Mouse (Mus musculus) brain, embryonic 14.5 days (tissue): ENCODE data around the gene Lmtk3. TPM values are rescaled to one million over a fixed set of nuclear protein-coding genes. Genes with fewer than 3 reads are reported as not detected.

ENCODE experiments used
- DNase-seq: peaks from one replicate; pipeline ENCODE4 v3.0.0-alpha.2; 2011; ENCODE audit warnings: low read depth
- CTCF ChIP-seq: fragments of 200-500 bp; IDR thresholded peaks from 2 replicates; pipeline ENCODE4 v1.5.1; 2012; ENCODE audit warnings: inconsistent platforms, mild to moderate bottlenecking, moderate library complexity, borderline replicate concordance; ENCODE audit not compliant: insufficient read depth, insufficient read length; ENCODE audit errors: extremely low read depth
- POLR2A ChIP-seq: fragments of 200-500 bp; IDR thresholded peaks from 2 replicates; pipeline ENCODE4 v1.6.1; 2012; ENCODE audit warnings: mild to moderate bottlenecking, inconsistent platforms, borderline replicate concordance; ENCODE audit not compliant: poor library complexity, insufficient read depth, insufficient read length, severe bottlenecking; ENCODE audit errors: extremely low read depth
- polyA plus RNA-seq: library from polyadenylated mRNA; depleted of rRNA; stranded (reverse); fragments of >200 nt; gene quantifications from 2 replicates; pipeline ENCODE4 v1.2.3, GENCODE M21; 2012

Lmtk3 gene
- polyA plus RNA-seq, 1 experiment, result 336 TPM

DNA sequence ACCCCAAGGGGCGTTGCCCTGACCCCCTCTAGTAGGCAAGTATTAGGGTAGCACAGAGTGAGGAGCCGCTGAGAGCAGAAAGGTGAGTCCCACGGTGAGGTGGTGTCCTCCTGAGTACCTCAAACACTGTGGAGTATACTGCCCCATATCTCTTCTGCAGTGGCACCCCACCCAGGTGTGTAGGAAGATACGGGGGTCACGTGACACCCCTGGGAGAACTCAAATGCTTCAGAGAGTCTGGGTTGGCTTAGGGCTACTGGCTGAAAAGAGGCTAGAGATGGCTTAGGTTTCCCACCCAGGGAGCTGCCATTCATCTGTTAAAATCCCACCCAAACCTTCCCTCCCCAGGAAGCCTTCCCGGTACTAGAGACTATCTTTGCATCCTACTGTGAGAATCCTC lies 13.4 kb downstream of the Lmtk3 start:
- DNase-seq, result no peak
- TF ChIP-seq CTCF, result no peak
- TF ChIP-seq POLR2A, result no peak

GRCm38 (mm10) chr7:45797661-45798510 lies 14.3 kb downstream of the Lmtk3 start:
- TF ChIP-seq POLR2A (no peak), CTCF (no peak)
- DNase-seq, result peak; percentile 23

GRCm38 (mm10) chr7:45798511-45798836 lies 14.9 kb downstream of the Lmtk3 start:
- TF ChIP-seq CTCF (no peak), POLR2A (no peak)
- DNase-seq, result no peak

DNA sequence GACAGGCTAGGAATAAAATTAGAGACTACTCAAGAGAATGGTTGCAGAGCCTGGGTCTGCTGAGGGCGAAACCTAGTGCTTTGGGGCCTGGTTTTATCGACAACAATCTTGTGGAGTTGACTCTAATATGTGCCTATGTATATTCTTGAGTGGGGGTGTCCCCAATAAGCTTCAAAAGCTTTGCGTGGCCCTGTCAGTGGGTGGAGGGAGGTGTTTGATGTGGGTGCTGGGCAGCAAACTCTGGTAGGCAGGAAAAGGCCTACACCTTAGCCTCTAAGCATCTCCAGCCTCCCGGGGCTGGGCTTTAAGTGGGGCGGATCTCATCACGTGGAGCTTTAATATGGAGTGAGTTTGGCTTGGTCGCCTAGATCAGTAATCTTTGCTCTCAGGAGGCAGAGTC lies 15.4 kb downstream of the Lmtk3 start:
- DNase-seq, result no peak
- no peak for TF ChIP-seq POLR2A
- no peak for TF ChIP-seq CTCF

GRCm38 (mm10) chr7:45800001-45800400 lies 16.5 kb downstream of the Lmtk3 start:
- DNase-seq, result no peak
- TF ChIP-seq POLR2A, result no peak
- TF ChIP-seq CTCF, result no peak

DNA sequence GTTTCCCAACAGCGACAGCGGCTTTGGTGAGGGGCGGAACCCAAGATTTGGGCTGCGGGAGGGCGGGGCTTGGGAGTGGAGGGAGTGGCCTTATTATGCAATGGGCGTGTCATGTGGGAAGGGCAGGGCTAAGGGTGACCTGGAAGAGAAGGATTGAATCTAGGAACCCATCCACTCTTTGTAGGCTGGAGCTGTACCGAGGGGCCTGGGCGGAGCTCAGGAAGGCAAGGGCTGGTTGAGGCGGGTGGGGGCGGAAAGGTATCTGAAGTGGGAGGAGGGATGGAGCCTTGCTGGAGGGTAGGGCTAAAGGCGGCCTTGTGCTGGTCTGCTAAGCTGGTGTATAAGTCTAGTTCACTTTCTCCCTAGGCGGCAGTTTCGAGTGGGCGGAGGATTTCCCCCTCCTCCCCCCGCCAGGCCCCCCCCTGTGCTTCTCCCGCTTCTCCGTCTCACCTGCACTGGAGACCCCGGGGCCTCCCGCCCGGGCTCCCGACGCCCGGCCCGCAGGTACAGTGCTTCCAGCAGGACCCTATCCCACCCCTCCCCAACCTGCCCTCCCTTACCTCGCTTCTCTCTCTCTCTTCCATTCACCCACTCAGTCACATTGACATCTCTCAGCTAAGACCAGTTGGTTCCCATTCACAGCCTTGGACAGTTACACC lies 17.1 kb downstream of the Lmtk3 start:
- TF ChIP-seq CTCF (no peak), POLR2A (no peak)
- DNase-seq, result no peak

- DNase-seq, result peak; percentile 96
- TF ChIP-seq CTCF, result peak; percentile 100
- no peak for TF ChIP-seq POLR2A
Observed at GRCm38 (mm10) chr7:45801348-45801747, 17.8 kb downstream of the Lmtk3 start.

DNA sequence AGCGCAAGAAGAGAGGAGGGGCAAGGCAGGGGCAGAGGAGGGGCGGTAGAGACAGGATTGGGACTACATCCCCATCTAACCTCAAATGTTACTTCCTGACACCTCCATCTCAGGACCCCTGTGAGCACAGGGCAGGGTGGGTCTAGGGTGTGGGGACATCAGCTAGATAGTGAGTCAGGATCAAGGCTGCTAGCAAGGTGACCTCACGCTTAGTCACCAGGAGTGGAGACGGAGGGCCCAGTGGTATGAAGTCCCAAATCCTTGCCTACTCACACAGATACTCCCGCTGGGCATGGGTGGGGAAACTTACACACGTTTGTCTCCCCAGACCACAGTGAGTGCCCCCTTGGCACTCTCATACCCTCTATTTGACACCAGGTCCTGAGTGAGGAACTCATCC lies 19.0 kb downstream of the Lmtk3 start:
- DNase-seq, result no peak
- no peak for TF ChIP-seq POLR2A
- TF ChIP-seq CTCF, result no peak

DNA sequence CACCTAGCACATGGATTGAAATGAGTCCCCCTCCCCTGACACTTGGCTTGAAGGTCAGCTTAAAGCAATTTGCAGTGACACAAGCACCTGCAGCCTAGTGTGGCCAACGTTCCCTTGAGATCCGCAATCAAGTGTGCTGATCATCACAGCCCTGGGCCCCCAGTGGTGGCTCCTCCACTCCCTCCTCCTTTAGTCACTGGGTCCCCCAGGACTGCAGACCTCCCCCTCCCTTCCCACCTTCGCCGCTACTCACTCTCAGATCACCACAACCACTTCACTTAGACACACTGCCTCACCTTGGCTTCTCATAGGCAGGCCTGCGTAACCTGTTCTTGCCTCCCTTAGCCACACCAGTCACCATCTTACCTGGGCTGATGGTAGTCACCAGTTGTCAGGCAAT lies 22.4 kb downstream of the Lmtk3 start:
- peak; percentile 11 for DNase-seq
- no peak for TF ChIP-seq POLR2A

- TF ChIP-seq CTCF (no peak), POLR2A (no peak)
- no peak for DNase-seq
Observed at GRCm38 (mm10) chr7:45808471-45808870, 24.9 kb downstream of the Lmtk3 start.

GRCm38 (mm10) chr7:45809276-45810075 lies 25.9 kb downstream of the Lmtk3 start:
- peak; percentile 15 for DNase-seq
- no peak for TF ChIP-seq CTCF
- TF ChIP-seq POLR2A, result no peak
